Mouse (Mus musculus) 3134 (cell line): ENCODE data around the gene Clic3.

Source experiments
- DNase-seq: peaks from one replicate; pipeline ENCODE4 v3.0.0-alpha.2; 2011; ENCODE audit warnings: low spot score; ENCODE audit not compliant: insufficient read length; ENCODE audit errors: extremely low read depth

Clic3 gene

GRCm38 (mm10) chr2:25441067-25441466, 15.6 kb upstream of the Clic3 start:
- no peak for DNase-seq

GRCm38 (mm10) chr2:25442682-25443081, 14.0 kb upstream of the Clic3 start:
- no peak for DNase-seq

- no peak for DNase-seq
Observed at GRCm38 (mm10) chr2:25450853-25451647, 5.6 kb upstream of the Clic3 start.

- no peak for DNase-seq
Observed at GRCm38 (mm10) chr2:25452951-25453350, 3.7 kb upstream of the Clic3 start.

GRCm38 (mm10) chr2:25457022-25457896, 621 bp downstream of the Clic3 start:
- no peak for DNase-seq

- no peak for DNase-seq
Observed at GRCm38 (mm10) chr2:25458911-25459310, 2.3 kb downstream of the Clic3 start.

- DNase-seq: no peak
Observed at GRCm38 (mm10) chr2:25460135-25460534, 3.5 kb downstream of the Clic3 start.

GRCm38 (mm10) chr2:25460551-25461309, 4.1 kb downstream of the Clic3 start, which contains the start of gene Paxx:
Gene Paxx (minus strand): TSS chr2:25461094.
- DNase-seq: peak; percentile 94

GRCm38 (mm10) chr2:25461407-25461806, 4.8 kb downstream of the Clic3 start:
- DNase-seq: no peak

- no peak for DNase-seq
Observed at GRCm38 (mm10) chr2:25463630-25464029, 7.0 kb downstream of the Clic3 start.

GRCm38 (mm10) chr2:25465256-25465655, 8.6 kb downstream of the Clic3 start:
- no peak for DNase-seq

GRCm38 (mm10) chr2:25465816-25466635, 9.4 kb downstream of the Clic3 start:
- DNase-seq: peak; percentile 81

- DNase-seq: no peak
Observed at GRCm38 (mm10) chr2:25467606-25468303, 11.1 kb downstream of the Clic3 start.

GRCm38 (mm10) chr2:25468962-25469915, 12.6 kb downstream of the Clic3 start:
- peak; percentile 49 for DNase-seq

- no peak for DNase-seq
Observed at GRCm38 (mm10) chr2:25469969-25470368, 13.3 kb downstream of the Clic3 start, which contains the start of gene Ptgds. Gene Ptgds (minus strand): TSS chr2:25470046.

GRCm38 (mm10) chr2:25472550-25472949, 15.9 kb downstream of the Clic3 start:
- no peak for DNase-seq

- DNase-seq: no peak
Observed at GRCm38 (mm10) chr2:25477541-25477940, 20.9 kb downstream of the Clic3 start.

- no peak for DNase-seq
Observed at GRCm38 (mm10) chr2:25477967-25478675, 21.5 kb downstream of the Clic3 start.
